Mouse (Mus musculus) thymus, adult 2 months (tissue): ENCODE results near the gene Eipr1.

Experiments used
- CTCF ChIP-seq: fragments of 200-500 bp; IDR thresholded peaks from 2 replicates; pipeline ENCODE4 v1.5.1; 2012; ENCODE audit warnings: mild to moderate bottlenecking, control low read depth, low read length, moderate library complexity, borderline replicate concordance; ENCODE audit not compliant: control insufficient read depth, poor library complexity, insufficient read depth; ENCODE audit errors: extremely low read depth
- POLR2A ChIP-seq: fragments of 200-500 bp; IDR thresholded peaks from 2 replicates; pipeline ENCODE4 v1.6.1; 2012; ENCODE audit warnings: mild to moderate bottlenecking, low read length, control low read depth, moderate library complexity; ENCODE audit not compliant: control insufficient read depth, poor library complexity, insufficient read depth; ENCODE audit errors: extremely low read depth

GRCm38 (mm10) chr12:28841179-28841698 lies 89.6 kb downstream of the Eipr1 start:
- TF ChIP-seq CTCF (no peak), POLR2A (no peak)
